Mouse (Mus musculus) CH12.LX (cell line): ENCODE measurements around the gene Nbea. TPM values are rescaled to one million over a fixed set of nuclear protein-coding genes. Genes with fewer than 3 reads are reported as not detected.

Source experiments
- DNase-seq: peaks from one replicate; pipeline ENCODE4 v3.0.0-alpha.2; 2013; ENCODE audit errors: extremely low read depth
- H3K27ac ChIP-seq: 2 replicates; pipeline ENCODE4 v1.5.1; 2012; ENCODE audit warnings: low read depth, mild to moderate bottlenecking, control low read depth, moderate library complexity; ENCODE audit not compliant: insufficient read depth
- H3K27me3 ChIP-seq: replicated peaks from 2 replicates; pipeline ENCODE3; 2012; ENCODE audit warnings: inconsistent platforms
- H3K36me3 ChIP-seq, 2 experiments: replicated peaks in 1 of 2; 2 replicates each; pipeline versions ENCODE3 to v1.6.1; 2012; ENCODE audit warnings: inconsistent platforms in 1 of 2, low read length in 1 of 2, mild to moderate bottlenecking in 1 of 2, mixed read lengths in 1 of 2, moderate library complexity in 1 of 2; ENCODE audit not compliant: control insufficient read depth in 1 of 2, insufficient read depth in 1 of 2
- H3K4me1 ChIP-seq, 2 experiments: 2 replicates each; pipeline ENCODE4 v1.6.1; 2012; ENCODE audit warnings: inconsistent platforms in 1 of 2, moderate library complexity in 1 of 2; ENCODE audit not compliant: insufficient read depth in 2 of 2, control insufficient read depth in 1 of 2
- H3K4me2 ChIP-seq: 2 replicates; pipeline ENCODE4 v1.6.1; 2012; ENCODE audit warnings: low read depth, mild to moderate bottlenecking, control low read depth; ENCODE audit not compliant: poor library complexity, insufficient read depth, severe bottlenecking
- H3K4me3 ChIP-seq, 3 experiments: fragments of 150-350 bp in 1 of 3; sonication (generic) in 1 of 3; replicated peaks in 1 of 3; 2 replicates each; pipeline versions ENCODE3 to v1.5.1; 2011 to 2012; ENCODE audit warnings: low read depth in 2 of 3, low read length in 2 of 3, mild to moderate bottlenecking in 2 of 3, moderate library complexity in 2 of 3, control low read depth in 1 of 3, improper control_type of control experiment in 1 of 3, inconsistent platforms in 1 of 3, mixed read lengths in 1 of 3; ENCODE audit not compliant: poor library complexity in 1 of 3
- H3K79me2 ChIP-seq: replicated peaks from 2 replicates; pipeline ENCODE4 v1.6.1; 2012; ENCODE audit warnings: mild to moderate bottlenecking, moderate library complexity; ENCODE audit not compliant: control insufficient read depth, poor library complexity, insufficient read depth, severe bottlenecking; ENCODE audit errors: extremely low read depth
- H3K9ac ChIP-seq: 2 replicates; pipeline ENCODE4 v1.6.1; 2012; ENCODE audit warnings: low read depth, mild to moderate bottlenecking, control low read depth, moderate library complexity; ENCODE audit not compliant: insufficient read depth
- H3K9me3 ChIP-seq: replicated peaks from 2 replicates; pipeline ENCODE3; 2012; ENCODE audit warnings: low read length, inconsistent platforms, mixed read lengths
- E2F4 ChIP-seq: IDR thresholded peaks from 2 replicates; pipeline ENCODE4 v1.6.1; 2011; ENCODE audit warnings: low read depth, low read length, improper control_type of control experiment; ENCODE audit not compliant: insufficient replicate concordance
- ELF1 ChIP-seq: IDR thresholded peaks from 2 replicates; pipeline ENCODE4 v1.6.1; 2014; ENCODE audit warnings: low read depth, mild to moderate bottlenecking, inconsistent platforms, low read length, improper control_type of control experiment
- EP300 ChIP-seq: IDR thresholded peaks from 2 replicates; pipeline ENCODE4 v1.6.1; 2011; ENCODE audit warnings: low read length, improper control_type of control experiment
- GABPA ChIP-seq: IDR thresholded peaks from 2 replicates; pipeline ENCODE4 v1.6.1; 2012; ENCODE audit warnings: low read depth, low read length, improper control_type of control experiment, inconsistent platforms; ENCODE audit not compliant: insufficient replicate concordance
- HCFC1 ChIP-seq: IDR thresholded peaks from 2 replicates; pipeline ENCODE4 v1.6.1; 2012; ENCODE audit warnings: low read depth, mild to moderate bottlenecking, inconsistent platforms, low read length, improper control_type of control experiment
- IRF4 ChIP-seq: IDR thresholded peaks from 2 replicates; pipeline ENCODE4 v1.6.1; 2014; ENCODE audit warnings: low read depth, mild to moderate bottlenecking, inconsistent platforms, low read length, improper control_type of control experiment
- MAFK ChIP-seq: IDR thresholded peaks from 2 replicates; pipeline ENCODE4 v1.6.1; 2011; ENCODE audit warnings: low read length, improper control_type of control experiment; ENCODE audit not compliant: insufficient replicate concordance
- MAZ ChIP-seq: IDR thresholded peaks from 2 replicates; pipeline ENCODE4 v1.6.1; 2012; ENCODE audit warnings: low read depth, mild to moderate bottlenecking, inconsistent platforms, low read length, improper control_type of control experiment, moderate library complexity
- POLR2A ChIP-seq: IDR thresholded peaks from 2 replicates; pipeline ENCODE4 v1.6.1; 2011; ENCODE audit warnings: low read depth, mild to moderate bottlenecking, improper control_type of control experiment, low read length
- RAD21 ChIP-seq: IDR thresholded peaks from 2 replicates; pipeline ENCODE4 v1.6.1; 2011; ENCODE audit warnings: low read depth, mild to moderate bottlenecking, low read length, improper control_type of control experiment, moderate library complexity
- SIN3A ChIP-seq: IDR thresholded peaks from 2 replicates; pipeline ENCODE4 v1.6.1; 2012; ENCODE audit warnings: low read length, improper control_type of control experiment, inconsistent platforms
- SMC3 ChIP-seq: IDR thresholded peaks from 2 replicates; pipeline ENCODE4 v1.6.1; 2011; ENCODE audit warnings: low read depth, low read length, improper control_type of control experiment
- TCF12 ChIP-seq: IDR thresholded peaks from 2 replicates; pipeline ENCODE4 v1.6.1; 2014; ENCODE audit warnings: low read depth, mild to moderate bottlenecking, inconsistent platforms, low read length, improper control_type of control experiment
- UBTF ChIP-seq: IDR thresholded peaks from 2 replicates; pipeline ENCODE4 v1.6.1; 2012; ENCODE audit warnings: low read depth, mild to moderate bottlenecking, inconsistent platforms, low read length, improper control_type of control experiment, moderate library complexity
- USF1 ChIP-seq: IDR thresholded peaks from 2 replicates; pipeline ENCODE4 v1.6.1; 2014; ENCODE audit warnings: low read depth, mild to moderate bottlenecking, inconsistent platforms, low read length, improper control_type of control experiment
- USF2 ChIP-seq: conservative IDR thresholded peaks from 2 replicates; pipeline ENCODE4 v1.6.1; 2011; ENCODE audit warnings: low read depth, low read length, improper control_type of control experiment
- ZC3H11A ChIP-seq: IDR thresholded peaks from 2 replicates; pipeline ENCODE4 v1.6.1; 2012; ENCODE audit warnings: low read depth, mild to moderate bottlenecking, inconsistent platforms, low read length, improper control_type of control experiment
- ZKSCAN1 ChIP-seq: IDR thresholded peaks from 2 replicates; pipeline ENCODE4 v1.6.1; 2012; ENCODE audit warnings: low read depth, inconsistent platforms, low read length, improper control_type of control experiment, borderline replicate concordance
- ZMIZ1 ChIP-seq: IDR thresholded peaks from 2 replicates; pipeline ENCODE4 v1.6.1; 2012; ENCODE audit warnings: low read depth, mild to moderate bottlenecking, inconsistent platforms, low read length, improper control_type of control experiment
- ZNF384 ChIP-seq: IDR thresholded peaks from 2 replicates; pipeline ENCODE4 v1.6.1; 2012; ENCODE audit warnings: low read depth, low read length, improper control_type of control experiment, inconsistent platforms
- dilution Hi-C: fragments of 300-500 bp; cut with MboI; formaldehyde crosslinking; loops from 2 replicates; pipeline ENCODE4 v1.14.3; 2020; ENCODE audit warnings: low sequenced_read_pairs; ENCODE audit not compliant: extremely low pct_unique_long_range_greater_than_20kb, extremely low pct_ligation_motif_present
- in situ Hi-C: fragments of 300-500 bp; cut with MboI; formaldehyde crosslinking; loops from 3 replicates; pipeline ENCODE4 v1.14.3; 2019; ENCODE audit warnings: low sequenced_read_pairs, low pct_ligation_motif_present, low pct_unique_long_range_greater_than_20kb, mixed read lengths
- polyA plus RNA-seq: library from polyadenylated mRNA; unstranded; fragments of >175 nt; gene quantifications from 2 replicates; pipeline ENCODE4 v1.2.1, GENCODE M21; 2012; ENCODE audit warnings: low read depth; ENCODE audit not compliant: insufficient read length
- total RNA-seq, 2 experiments: library from RNA; depleted of rRNA; stranded (reverse); fragments of 300-350 nt in 1 of 2; fragments of >200 nt in 1 of 2; gene quantifications; 2 replicates each; pipeline ENCODE4 v1.2.3; 2012 to 2014

Nbea gene
- total and polyA plus RNA-seq, 3 experiments: 0.04 TPM; not detected in 2

- Histone ChIP-seq H3K9ac (no peak overlapping the region), H3K79me2 (no peaks in the 10 kb centered on the region), H3K9me3 (peaks cover 67% of the 10 kb centered on the region), H3K4me2 (no peak overlapping the region), H3K4me1 (no peaks in the 10 kb centered on the region), H3K27ac (no peak overlapping the region), H3K36me3 (no peaks in the 10 kb centered on the region), H3K4me3 (no peak overlapping the region), H3K27me3 (no peaks in the 10 kb centered on the region)
- TF ChIP-seq SIN3A (no peak), ZNF384 (no peak), ZC3H11A (no peak), ZMIZ1 (no peak), GABPA (no peak), USF1 (no peak), SMC3 (no peak), IRF4 (no peak)
- dilution Hi-C loops (no loop called here), in situ Hi-C loops (no loop called here)
- DNase-seq: no peak
Observed at GRCm38 (mm10) chr3:55686993-55687392, 496.5 kb downstream of the Nbea start.

- Histone ChIP-seq H3K4me3 (no peak overlapping the region), H3K36me3 (no peaks in the 10 kb centered on the region), H3K9me3 (peaks cover 59% of the 10 kb centered on the region), H3K4me1 (no peaks in the 10 kb centered on the region), H3K4me2 (no peak overlapping the region), H3K27ac (no peak overlapping the region), H3K79me2 (no peaks in the 10 kb centered on the region), H3K27me3 (no peaks in the 10 kb centered on the region), H3K9ac (no peak overlapping the region)
- in situ Hi-C loops (no loop called here), dilution Hi-C loops (no loop called here)
- no peak for DNase-seq
- no peak for TF ChIP-seq ZC3H11A
- no peak for TF ChIP-seq USF2
- no peak for TF ChIP-seq SIN3A
- TF ChIP-seq EP300: no peak
- no peak for TF ChIP-seq MAZ
- no peak for TF ChIP-seq IRF4
- TF ChIP-seq ELF1: no peak
- no peak for TF ChIP-seq E2F4
- no peak for TF ChIP-seq UBTF
- no peak for TF ChIP-seq ZNF384
- TF ChIP-seq POLR2A: no peak
- TF ChIP-seq ZKSCAN1: no peak
- no peak for TF ChIP-seq RAD21
- no peak for TF ChIP-seq MAFK
- TF ChIP-seq USF1: no peak
- no peak for TF ChIP-seq SMC3
- TF ChIP-seq HCFC1: no peak
- TF ChIP-seq TCF12: no peak
- no peak for TF ChIP-seq ZMIZ1
Observed at GRCm38 (mm10) chr3:55685627-55686026, 497.9 kb downstream of the Nbea start.
